Mouse (Mus musculus) macrophage (primary cell): ENCODE results near the gene Lpp. TPM values are rescaled to one million over a fixed set of nuclear protein-coding genes. Genes with fewer than 3 reads are reported as not detected.

Experiments used
- H3K27ac ChIP-seq: fragments of 350-480 bp; formaldehyde crosslinking; 2 replicates; pipeline ENCODE4 v1.9.0; 2021
- H3K36me3 ChIP-seq: fragments of 350-480 bp; formaldehyde crosslinking; 2 replicates; pipeline ENCODE4 v1.9.0; 2021; ENCODE audit errors: inconsistent target
- H3K4me3 ChIP-seq: fragments of 350-480 bp; formaldehyde crosslinking; 2 replicates; pipeline ENCODE4 v1.9.0; 2021; ENCODE audit errors: inconsistent target
- H3K79me2 ChIP-seq: fragments of 350-480 bp; formaldehyde crosslinking; 2 replicates; pipeline ENCODE4 v1.9.0; 2021; ENCODE audit errors: inconsistent target
- WGBS: methylation state at CpG from one replicate; pipeline ENCODE4 v1.1.7; 2026; ENCODE audit warnings: inconsistent platforms; ENCODE audit not compliant: missing documents; 5-methylcytosine and 5-hydroxymethylcytosine counted together
- polyA plus RNA-seq: library from polyadenylated mRNA; stranded (reverse); fragments of 250-400 nt; gene quantifications from 3 replicates; pipeline ENCODE4 v1.2.4, GENCODE M21; 2018; ENCODE audit warnings: inconsistent platforms

Lpp gene
- polyA plus RNA-seq, 1 experiment from 2014 or later, result 15.6 TPM

DNA sequence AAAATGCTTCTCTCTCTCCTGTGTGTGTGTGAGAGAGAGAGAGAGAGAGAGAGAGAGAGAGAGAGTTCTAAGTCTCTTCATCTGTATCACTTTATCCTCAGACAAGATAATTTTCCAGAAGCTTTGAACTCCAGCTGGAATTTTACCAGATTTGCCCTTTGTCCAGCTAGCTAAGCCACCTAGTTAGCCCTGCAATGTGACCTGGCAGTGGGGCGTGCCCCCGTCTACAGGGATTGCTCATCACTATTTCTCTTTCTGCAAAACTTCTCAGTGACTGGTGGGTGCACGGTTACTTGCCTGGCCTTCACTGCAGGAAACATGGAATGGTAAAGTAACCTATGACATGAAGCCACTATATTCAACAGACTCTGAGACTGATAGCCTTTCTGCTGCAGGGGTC, 174.8 kb downstream of the Lpp start:
- H3K79me2 ChIP-seq, result no peaks in the 10 kb centered on the region
- H3K4me3 ChIP-seq, result no peak overlapping the region
- no peak overlapping the region for H3K27ac ChIP-seq
- WGBS, result 95% methylated on average over 3 of the region's 3 CpGs
- H3K36me3 ChIP-seq, result no peaks in the 10 kb centered on the region

DNA sequence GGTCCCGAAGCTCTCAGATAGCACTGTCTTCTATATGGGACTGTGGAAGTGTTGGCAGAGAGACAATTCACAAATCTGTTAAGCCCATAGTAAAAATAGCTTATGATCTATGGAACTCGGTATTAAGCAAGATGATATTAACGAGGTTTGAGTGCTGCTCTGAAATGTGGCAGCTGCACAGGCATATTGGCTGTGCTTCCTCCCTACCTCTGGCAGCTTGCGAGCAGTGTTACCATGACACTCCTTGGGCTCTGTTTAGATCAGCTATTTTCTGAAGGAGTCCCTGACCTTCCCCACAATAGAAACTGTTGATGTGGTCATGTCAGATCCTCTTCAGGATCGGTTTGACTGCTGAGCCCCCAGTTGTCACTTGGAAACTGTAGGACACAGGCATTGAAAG, 176.4 kb downstream of the Lpp start:
- Histone ChIP-seq H3K36me3 (no peaks in the 10 kb centered on the region), H3K4me3 (no peak overlapping the region), H3K27ac (no peak overlapping the region), H3K79me2 (no peaks in the 10 kb centered on the region)
- WGBS, result 86% methylated on average over 5 of the region's 5 CpGs

DNA sequence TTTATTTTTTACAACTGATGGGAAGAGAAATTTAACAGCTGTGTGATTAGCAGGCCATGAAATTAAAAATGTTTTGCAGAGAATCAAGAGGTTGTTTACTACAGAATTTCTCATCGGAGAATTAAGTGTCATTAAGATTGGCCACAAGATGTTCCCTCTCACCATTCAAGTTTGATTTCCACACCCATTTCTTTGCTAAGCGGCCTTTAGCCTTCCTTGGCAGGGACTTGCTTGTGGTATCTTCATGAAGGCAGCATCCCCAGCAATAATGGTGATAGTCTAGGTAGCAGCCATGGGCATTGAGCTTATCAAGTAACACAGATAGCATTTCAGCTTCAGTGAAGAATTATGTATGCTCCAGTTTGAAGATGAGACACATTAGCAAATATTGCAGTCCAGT, 183.7 kb downstream of the Lpp start:
- H3K27ac ChIP-seq, result no peak overlapping the region
- no peak overlapping the region for H3K4me3 ChIP-seq
- WGBS, result 100% methylated on average over 2 of the region's 2 CpGs
- H3K79me2 ChIP-seq, result no peaks in the 10 kb centered on the region
- H3K36me3 ChIP-seq, result no peaks in the 10 kb centered on the region

DNA sequence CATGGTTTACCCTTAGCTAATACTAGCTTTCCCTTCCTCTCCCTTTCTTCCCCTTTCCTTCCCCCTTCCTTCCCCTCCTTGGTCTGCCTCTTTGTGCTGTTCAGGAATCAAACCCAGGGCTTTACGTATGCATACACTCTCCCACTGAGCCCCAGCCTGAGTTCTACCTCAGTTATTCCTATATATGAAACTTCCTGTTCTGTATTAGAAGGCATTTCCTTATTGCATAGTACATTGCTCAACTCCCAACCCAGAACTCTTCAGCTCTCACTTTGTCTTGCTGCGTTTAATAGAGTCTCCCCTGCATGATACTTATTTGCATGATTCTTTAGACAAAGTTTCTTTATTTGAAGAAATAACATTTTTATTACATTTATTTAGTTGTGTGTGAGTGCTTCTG, 184.5 kb downstream of the Lpp start:
- Histone ChIP-seq H3K27ac (no peak overlapping the region), H3K36me3 (no peaks in the 10 kb centered on the region), H3K79me2 (no peaks in the 10 kb centered on the region), H3K4me3 (no peak overlapping the region)
- 17% methylated on average over 2 of the region's 2 CpGs for WGBS

DNA sequence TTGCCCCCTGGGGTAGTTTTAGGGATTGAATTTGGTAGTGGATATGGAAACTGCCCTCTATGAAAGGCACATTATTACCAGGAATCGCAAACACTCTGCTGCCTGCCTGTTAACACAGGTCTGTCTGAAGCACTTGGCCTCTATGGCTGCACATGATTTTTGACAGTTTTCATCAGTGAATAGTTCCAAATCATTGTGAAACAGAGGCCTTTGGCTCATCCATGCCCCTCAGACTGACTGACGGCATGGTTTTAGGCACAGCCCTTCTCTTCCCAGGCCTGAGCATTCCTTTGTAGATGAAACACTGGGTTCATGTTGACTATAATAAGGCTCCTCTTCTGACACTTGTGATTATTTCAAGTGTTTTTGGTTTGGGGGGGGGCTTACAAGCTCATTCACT, 189.5 kb downstream of the Lpp start:
- WGBS, result 97% methylated on average over 2 of the region's 2 CpGs
- no peaks in the 10 kb centered on the region for H3K36me3 ChIP-seq
- H3K4me3 ChIP-seq, result no peak overlapping the region
- H3K79me2 ChIP-seq, result no peaks in the 10 kb centered on the region
- H3K27ac ChIP-seq, result no peak overlapping the region

DNA sequence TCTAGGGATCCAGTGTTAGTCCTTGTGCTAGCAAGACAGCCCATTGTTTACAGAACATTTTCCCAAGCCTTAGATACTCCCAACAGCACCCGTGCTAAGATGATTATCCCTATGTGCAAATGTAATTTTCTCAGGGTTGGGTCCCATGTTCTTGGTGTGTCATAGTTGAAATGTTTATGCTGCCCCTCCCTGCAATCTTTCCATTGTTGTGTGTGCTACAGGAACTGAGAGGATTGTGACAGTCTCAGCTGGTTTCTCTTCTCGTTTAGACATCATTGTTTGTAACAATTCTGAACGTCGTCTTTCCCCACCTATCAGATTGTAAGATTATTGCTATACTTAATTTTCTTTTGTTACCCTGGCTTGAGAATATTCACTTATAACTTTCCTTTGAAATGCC, 200.2 kb downstream of the Lpp start:
- Histone ChIP-seq H3K27ac (peak overlapping the region; percentile 8; the same call in 1 of the 2 replicates), H3K79me2 (no peaks in the 10 kb centered on the region), H3K36me3 (no peaks in the 10 kb centered on the region), H3K4me3 (no peak overlapping the region)
- 19% methylated on average over 4 of the region's 4 CpGs for WGBS

DNA sequence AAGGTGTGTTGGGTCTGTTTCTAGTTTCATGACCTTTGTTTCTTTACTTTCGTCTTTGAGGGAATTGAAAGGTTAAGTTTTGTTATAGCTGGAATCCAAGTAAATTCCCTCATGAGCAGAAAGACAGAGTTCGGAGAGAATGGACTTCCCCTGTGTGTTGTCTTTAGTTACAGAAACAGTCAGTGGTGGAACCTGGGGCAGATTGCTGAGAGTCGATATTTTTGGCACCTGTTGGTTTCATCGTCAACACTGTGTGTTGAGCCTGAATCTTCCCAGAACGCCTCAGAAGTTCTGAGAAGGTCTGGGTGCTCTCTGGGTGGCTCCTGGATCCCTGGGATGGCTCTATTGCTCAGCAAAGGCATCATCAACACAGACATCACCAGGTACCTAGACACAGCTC, 201.2 kb downstream of the Lpp start:
- WGBS, result 85% methylated on average over 5 of the region's 5 CpGs
- H3K36me3 ChIP-seq, result no peaks in the 10 kb centered on the region
- no peak overlapping the region for H3K27ac ChIP-seq
- H3K4me3 ChIP-seq, result no peak overlapping the region
- no peaks in the 10 kb centered on the region for H3K79me2 ChIP-seq

DNA sequence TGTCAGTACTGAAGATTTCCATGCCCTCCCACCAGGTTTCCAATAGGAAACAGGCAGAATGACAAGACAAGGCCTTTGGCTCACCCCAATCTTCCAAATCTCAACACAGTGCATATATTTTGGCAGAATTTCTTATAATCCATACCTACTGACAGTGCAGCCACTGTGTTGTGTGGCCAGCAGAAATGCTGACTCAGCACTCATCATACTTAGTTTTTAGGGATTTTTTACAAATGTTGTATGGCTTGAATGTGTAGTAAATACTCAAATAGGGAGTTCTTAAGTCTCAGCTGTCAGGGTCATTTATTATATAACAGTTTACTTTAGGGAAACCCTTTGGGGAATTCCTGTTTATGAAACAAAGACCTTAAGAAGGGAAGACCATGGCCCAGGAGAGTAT, 202.2 kb downstream of the Lpp start:
- H3K36me3 ChIP-seq, result no peaks in the 10 kb centered on the region
- H3K79me2 ChIP-seq, result no peaks in the 10 kb centered on the region
- no peak overlapping the region for H3K4me3 ChIP-seq
- H3K27ac ChIP-seq, result no peak overlapping the region

DNA sequence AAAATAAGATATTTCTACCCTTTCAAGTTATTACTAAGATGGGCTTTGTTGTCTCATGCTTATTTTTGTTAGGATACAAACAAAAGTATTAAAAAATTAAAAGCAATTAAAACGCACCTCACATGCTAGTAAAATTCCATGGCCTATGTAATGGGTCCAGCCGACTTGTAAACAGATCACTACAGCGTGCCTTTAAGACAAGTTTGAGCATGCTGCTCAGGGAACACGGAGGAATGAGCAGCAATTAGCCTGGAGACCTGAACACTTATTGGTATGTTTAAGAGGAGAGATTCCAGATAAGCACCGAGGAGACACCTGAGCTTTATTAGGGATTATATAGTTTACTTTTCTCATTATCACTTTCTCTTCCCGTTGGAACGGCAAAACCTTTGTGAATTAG, 205.3 kb downstream of the Lpp start:
- Histone ChIP-seq H3K4me3 (no peak overlapping the region), H3K79me2 (no peaks in the 10 kb centered on the region), H3K36me3 (no peaks in the 10 kb centered on the region), H3K27ac (no peak overlapping the region)
- WGBS, result 89% methylated on average over 7 of the region's 7 CpGs

DNA sequence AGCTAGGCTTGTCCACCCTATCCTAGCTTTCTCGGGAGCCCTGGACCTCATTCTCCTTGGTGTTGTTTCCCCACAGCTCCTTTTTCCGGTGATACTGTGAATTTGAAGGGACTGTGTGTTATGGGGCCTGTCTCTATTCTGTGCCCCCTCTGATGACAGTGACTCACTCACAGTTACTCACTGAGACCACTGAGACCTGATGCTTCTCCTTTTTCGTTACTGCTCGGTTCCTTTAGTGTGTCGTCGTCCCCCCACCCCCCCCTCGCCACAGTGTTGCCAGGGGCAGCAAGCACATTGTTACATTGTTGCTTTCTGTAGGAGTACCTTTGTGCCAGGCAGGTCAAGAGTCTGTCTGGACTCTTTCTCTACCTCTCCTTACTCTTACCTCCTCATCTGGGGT, 206.5 kb downstream of the Lpp start:
- Histone ChIP-seq H3K36me3 (no peaks in the 10 kb centered on the region), H3K79me2 (no peaks in the 10 kb centered on the region), H3K4me3 (no peak overlapping the region), H3K27ac (no peak overlapping the region)
- 26% methylated on average over 7 of the region's 7 CpGs for WGBS

DNA sequence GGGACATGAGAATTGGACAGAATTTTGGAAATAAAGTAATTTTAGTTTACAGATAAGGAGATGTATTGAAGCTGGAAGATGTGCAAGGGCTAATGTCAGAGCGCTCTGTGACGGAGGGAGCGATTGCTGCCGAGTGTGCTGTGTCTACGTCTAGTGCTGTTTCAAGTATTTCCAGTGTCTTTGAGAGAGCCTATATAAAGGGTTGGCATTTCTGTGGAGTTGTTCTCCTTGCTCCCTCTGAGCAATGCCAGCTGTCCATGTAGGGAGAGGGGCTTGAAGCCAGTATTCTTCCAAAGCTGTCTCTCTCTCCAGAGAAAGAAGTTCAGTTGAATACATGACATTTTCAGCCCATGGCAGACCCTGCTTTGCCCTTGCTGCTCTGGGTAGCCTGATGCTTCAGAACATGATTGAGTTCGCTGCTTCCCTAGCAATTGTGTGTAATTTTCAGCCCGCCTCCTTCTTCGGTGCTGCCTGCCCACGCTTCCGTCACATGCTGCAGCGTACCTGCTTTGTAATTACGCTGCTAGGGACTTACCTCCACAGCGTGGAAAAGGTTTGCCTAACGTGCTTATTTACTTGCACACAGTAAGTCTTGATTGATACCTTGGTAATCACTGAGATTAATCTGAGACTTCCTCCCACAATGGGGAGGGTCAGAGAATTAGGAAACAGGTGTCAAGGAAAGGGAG, 207.1 kb downstream of the Lpp start:
- H3K27ac ChIP-seq, result no peak overlapping the region
- WGBS, result 91% methylated on average over 14 of the region's 14 CpGs
- no peak overlapping the region for H3K4me3 ChIP-seq

DNA sequence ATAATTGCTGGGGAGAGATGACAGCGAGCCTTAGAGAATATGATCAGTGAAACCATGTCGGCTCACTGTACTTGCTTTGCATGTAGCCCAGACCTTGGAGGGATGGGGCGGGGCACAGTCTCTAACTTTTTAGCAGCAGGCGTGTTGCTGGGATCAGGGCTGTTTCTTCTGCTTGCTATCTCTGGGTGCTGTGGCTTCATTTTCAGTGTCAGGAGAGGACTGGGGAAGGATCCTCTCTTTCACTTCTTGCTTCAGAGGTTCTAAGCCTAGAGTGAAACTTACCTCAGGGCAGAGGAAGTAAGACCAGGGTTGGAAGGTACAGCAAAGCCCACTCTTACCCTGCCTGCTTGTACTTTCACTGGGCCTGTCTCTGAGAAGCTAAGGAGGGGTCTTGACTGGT, 210.0 kb downstream of the Lpp start:
- no peaks in the 10 kb centered on the region for H3K36me3 ChIP-seq
- no peaks in the 10 kb centered on the region for H3K79me2 ChIP-seq
- 39% methylated on average over 4 of the region's 4 CpGs for WGBS
- H3K27ac ChIP-seq, result no peak overlapping the region
- H3K4me3 ChIP-seq, result no peak overlapping the region

More for the DNA sequence above, 207.1 kb downstream of the Lpp start:
- no peaks in the 10 kb centered on the region for H3K36me3 ChIP-seq
- H3K79me2 ChIP-seq, result no peaks in the 10 kb centered on the region

DNA sequence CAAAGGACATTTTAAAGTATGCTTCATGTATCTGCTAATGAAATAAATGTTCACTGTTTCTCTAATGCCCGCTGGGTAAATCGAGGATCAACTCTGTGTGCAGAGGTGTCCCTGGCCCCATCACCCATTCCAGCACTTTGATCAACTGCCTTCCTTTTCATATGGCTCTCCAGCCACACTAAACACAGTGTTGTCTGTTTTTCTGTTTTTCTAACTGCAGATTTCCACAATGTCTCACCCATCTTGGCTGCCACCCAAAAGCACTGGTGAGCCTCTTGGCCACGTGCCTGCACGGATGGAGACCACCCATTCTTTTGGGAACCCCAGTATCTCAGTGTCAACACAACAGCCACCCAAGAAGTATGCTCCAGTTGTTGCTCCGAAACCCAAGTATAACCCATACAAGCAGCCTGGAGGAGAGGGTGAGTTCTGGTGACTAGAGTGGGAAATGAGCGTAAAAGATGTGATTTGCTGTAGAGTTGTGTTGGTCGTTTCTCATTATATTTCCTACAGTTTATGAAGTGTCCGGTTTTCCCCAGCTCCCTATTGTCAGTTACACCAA, 214.7 kb downstream of the Lpp start:
- no peaks in the 10 kb centered on the region for H3K79me2 ChIP-seq
- 97% methylated on average over 7 of the region's 8 CpGs for WGBS

DNA sequence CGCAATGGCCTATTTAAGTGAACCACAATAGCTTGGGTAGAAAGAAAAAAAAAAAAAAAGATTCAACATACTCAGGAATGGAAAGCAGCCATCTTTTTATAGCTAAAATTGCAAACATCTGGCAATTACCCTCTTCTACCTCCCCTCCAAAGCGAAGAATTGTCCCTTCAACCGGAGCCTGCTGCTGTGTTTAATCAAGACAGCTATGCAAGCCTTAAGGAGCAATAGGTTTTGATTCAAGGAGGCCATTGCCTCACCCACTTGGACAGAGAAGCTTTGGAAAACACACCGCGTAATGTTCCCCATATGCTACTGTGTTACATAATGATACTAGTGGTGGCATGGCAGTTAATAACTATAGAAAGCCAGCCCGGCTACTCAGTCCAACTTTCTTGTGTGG, 226.2 kb downstream of the Lpp start:
- Histone ChIP-seq H3K36me3 (no peaks in the 10 kb centered on the region), H3K79me2 (no peaks in the 10 kb centered on the region), H3K27ac (peak overlapping the region; percentile 54), H3K4me3 (no peak overlapping the region)
- WGBS, result 78% methylated on average over 6 of the region's 6 CpGs

More for the DNA sequence above, 214.7 kb downstream of the Lpp start:
- H3K36me3 ChIP-seq, result no peaks in the 10 kb centered on the region
- H3K4me3 ChIP-seq, result no peak overlapping the region
- H3K27ac ChIP-seq, result peak overlapping the region; percentile 57

DNA sequence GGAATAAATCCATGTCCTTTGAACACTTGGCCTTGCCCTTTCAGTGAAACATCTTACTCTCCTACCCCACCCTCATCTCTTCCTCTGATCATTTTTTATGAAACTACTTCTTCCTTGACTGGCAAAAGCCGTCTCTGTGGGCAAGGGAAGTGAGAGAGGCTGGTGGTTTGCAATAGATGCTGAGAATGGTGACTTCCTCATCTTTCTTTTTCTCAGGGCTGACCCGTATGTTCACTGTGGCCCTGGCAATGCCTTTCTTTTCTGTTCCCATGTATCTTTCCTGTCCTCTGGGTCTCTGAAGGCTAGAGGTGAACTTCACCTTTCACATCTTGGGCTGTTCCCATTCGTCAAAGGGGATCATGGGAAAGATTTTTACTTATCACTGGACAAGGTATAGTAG, 226.7 kb downstream of the Lpp start:
- H3K36me3 ChIP-seq, result no peaks in the 10 kb centered on the region
- H3K4me3 ChIP-seq, result no peak overlapping the region
- H3K79me2 ChIP-seq, result no peaks in the 10 kb centered on the region
- peak overlapping the region; percentile 54 for H3K27ac ChIP-seq
- WGBS, result 6% methylated on average over 3 of the region's 3 CpGs
